Mouse (Mus musculus) forebrain, embryonic 10.5 days (tissue): ENCODE results near the gene Ctsh. TPM values are rescaled to one million over a fixed set of nuclear protein-coding genes. Genes with fewer than 3 reads are reported as not detected.

Experiments used
- DNase-seq: peaks from one replicate; pipeline ENCODE4 v3.0.0-alpha.2; 2017; ENCODE audit warnings: low spot score; ENCODE audit errors: extremely low spot score
- H3K27ac ChIP-seq: fragments of 300-500 bp; sonication (generic); 2 replicates; pipeline ENCODE4 v1.5.1; 2016; ENCODE audit warnings: mild to moderate bottlenecking
- H3K27me3 ChIP-seq: fragments of 300-500 bp; sonication (generic); 2 replicates; pipeline ENCODE4 v1.6.1; 2016; ENCODE audit warnings: mild to moderate bottlenecking; ENCODE audit not compliant: poor library complexity, severe bottlenecking
- H3K36me3 ChIP-seq: fragments of 300-500 bp; sonication (generic); replicated peaks from 2 replicates; pipeline ENCODE4 v1.6.1; 2016; ENCODE audit warnings: mild to moderate bottlenecking, moderate library complexity
- H3K4me1 ChIP-seq: fragments of 300-500 bp; sonication (generic); 2 replicates; pipeline ENCODE4 v1.6.1; 2016
- H3K4me3 ChIP-seq: fragments of 300-500 bp; sonication (generic); 2 replicates; pipeline ENCODE4 v1.5.1; 2016; ENCODE audit warnings: mild to moderate bottlenecking, moderate library complexity
- H3K9me3 ChIP-seq: fragments of 300-500 bp; sonication (generic); 2 replicates; pipeline ENCODE4 v1.6.1; 2016; ENCODE audit warnings: mild to moderate bottlenecking, moderate library complexity
- WGBS: fragments of 180-500 bp; shearing (Covaris S2); methylation state at CpG from one replicate; pipeline ENCODE4 v1.1.7; 2016; 5-methylcytosine and 5-hydroxymethylcytosine counted together
- polyA plus RNA-seq: library from polyadenylated mRNA; unstranded; fragments of >200 nt; fragmentation: Nextera tagmentation; extraction: Ambion mirVana; gene quantifications from 2 replicates; pipeline ENCODE4 v1.2.1, GENCODE M21; 2016

Gene Ctsh
- polyA plus RNA-seq = 6.0 TPM in 2 replicates

GRCm38 (mm10) chr9:90053852-90054251 is at the start of gene Ctsh:
Gene Ctsh, plus strand, starts transcription at chr9:90054152.
- 91% methylated on average over 2 of the region's 2 CpGs for WGBS
- DNase-seq = no peak

GRCm38 (mm10) chr9:90006432-90006831 is 47.5 kb upstream of the Ctsh start:
- no peaks in the 10 kb centered on the region for H3K36me3 ChIP-seq
- WGBS = 94% methylated on average over 3 of the region's 3 CpGs
- H3K9me3 ChIP-seq = no peaks in the 10 kb centered on the region
- H3K4me3 ChIP-seq = no peak overlapping the region
- H3K27me3 ChIP-seq = no peaks in the 10 kb centered on the region
- H3K4me1 ChIP-seq = no peaks in the 10 kb centered on the region
- DNase-seq = no peak
- no peak overlapping the region for H3K27ac ChIP-seq

More at GRCm38 (mm10) chr9:90053852-90054251, at the start of gene Ctsh:
- peaks cover 10% of the 10 kb centered on the region for H3K4me1 ChIP-seq
- peak within 1 kb of the TSS; percentile 68 for H3K27ac ChIP-seq
- no peaks in the 10 kb centered on the region for H3K36me3 ChIP-seq
- no peaks in the 10 kb centered on the region for H3K9me3 ChIP-seq
- peak within 1 kb of the TSS; percentile 61 for H3K4me3 ChIP-seq
- H3K27me3 ChIP-seq = peaks cover 16% of the 10 kb centered on the region

GRCm38 (mm10) chr9:90007094-90007493 is 46.9 kb upstream of the Ctsh start:
- DNase-seq = no peak
- H3K27me3 ChIP-seq = no peaks in the 10 kb centered on the region
- no peaks in the 10 kb centered on the region for H3K4me1 ChIP-seq
- no peak overlapping the region for H3K4me3 ChIP-seq
- no peaks in the 10 kb centered on the region for H3K36me3 ChIP-seq
- no peaks in the 10 kb centered on the region for H3K9me3 ChIP-seq
- 34% methylated on average over 2 of the region's 2 CpGs for WGBS
- H3K27ac ChIP-seq = no peak overlapping the region

GRCm38 (mm10) chr9:90008138-90008537 is 45.8 kb upstream of the Ctsh start:
- Histone ChIP-seq H3K27ac (no peak overlapping the region), H3K27me3 (no peaks in the 10 kb centered on the region), H3K4me3 (no peak overlapping the region), H3K9me3 (no peaks in the 10 kb centered on the region), H3K36me3 (no peaks in the 10 kb centered on the region), H3K4me1 (no peaks in the 10 kb centered on the region)
- WGBS = 88% methylated on average over 6 of the region's 6 CpGs
- no peak for DNase-seq

- DNase-seq = no peak
- no peak overlapping the region for H3K4me3 ChIP-seq
- H3K27ac ChIP-seq = no peak overlapping the region
- no peaks in the 10 kb centered on the region for H3K27me3 ChIP-seq
- H3K9me3 ChIP-seq = no peaks in the 10 kb centered on the region
- no peaks in the 10 kb centered on the region for H3K4me1 ChIP-seq
- H3K36me3 ChIP-seq = no peaks in the 10 kb centered on the region
- WGBS = 74% methylated on average over 2 of the region's 2 CpGs
Measured at GRCm38 (mm10) chr9:90011849-90012248, 42.1 kb upstream of the Ctsh start.

- DNase-seq = no peak
- 93% methylated on average over 3 of the region's 3 CpGs for WGBS
- Histone ChIP-seq H3K4me1 (no peaks in the 10 kb centered on the region), H3K4me3 (no peak overlapping the region), H3K27me3 (no peaks in the 10 kb centered on the region), H3K36me3 (no peaks in the 10 kb centered on the region), H3K27ac (no peak overlapping the region), H3K9me3 (no peaks in the 10 kb centered on the region)
Measured at GRCm38 (mm10) chr9:90014649-90015048, 39.3 kb upstream of the Ctsh start.

GRCm38 (mm10) chr9:90016204-90016603 is 37.7 kb upstream of the Ctsh start:
- no peak for DNase-seq
- 88% methylated on average over 6 of the region's 6 CpGs for WGBS
- H3K9me3 ChIP-seq = no peaks in the 10 kb centered on the region
- no peak overlapping the region for H3K27ac ChIP-seq
- no peaks in the 10 kb centered on the region for H3K36me3 ChIP-seq
- H3K4me1 ChIP-seq = no peaks in the 10 kb centered on the region
- H3K4me3 ChIP-seq = no peak overlapping the region
- no peaks in the 10 kb centered on the region for H3K27me3 ChIP-seq

GRCm38 (mm10) chr9:90020866-90021265 is 33.1 kb upstream of the Ctsh start:
- H3K9me3 ChIP-seq = no peaks in the 10 kb centered on the region
- H3K27ac ChIP-seq = no peak overlapping the region
- 92% methylated on average over 6 of the region's 6 CpGs for WGBS
- no peaks in the 10 kb centered on the region for H3K27me3 ChIP-seq
- no peak for DNase-seq
- H3K4me1 ChIP-seq = no peaks in the 10 kb centered on the region
- H3K36me3 ChIP-seq = no peaks in the 10 kb centered on the region
- H3K4me3 ChIP-seq = no peak overlapping the region

- Histone ChIP-seq H3K4me3 (no peak overlapping the region), H3K27ac (no peak overlapping the region), H3K36me3 (no peaks in the 10 kb centered on the region), H3K27me3 (no peaks in the 10 kb centered on the region), H3K9me3 (no peaks in the 10 kb centered on the region), H3K4me1 (no peaks in the 10 kb centered on the region)
- 92% methylated on average over 4 of the region's 4 CpGs for WGBS
- DNase-seq = no peak
Measured at GRCm38 (mm10) chr9:90021442-90021841, 32.5 kb upstream of the Ctsh start.

- Histone ChIP-seq H3K4me3 (no peak overlapping the region), H3K36me3 (no peaks in the 10 kb centered on the region), H3K27ac (no peak overlapping the region), H3K9me3 (no peaks in the 10 kb centered on the region), H3K4me1 (no peaks in the 10 kb centered on the region), H3K27me3 (no peaks in the 10 kb centered on the region)
- DNase-seq = no peak
- 89% methylated on average over 6 of the region's 6 CpGs for WGBS
Measured at GRCm38 (mm10) chr9:90027709-90028108, 26.2 kb upstream of the Ctsh start.

- Histone ChIP-seq H3K4me1 (no peaks in the 10 kb centered on the region), H3K27ac (no peak overlapping the region), H3K4me3 (no peak overlapping the region), H3K9me3 (no peaks in the 10 kb centered on the region), H3K36me3 (no peaks in the 10 kb centered on the region), H3K27me3 (no peaks in the 10 kb centered on the region)
- DNase-seq = no peak
- 83% methylated on average over 4 of the region's 4 CpGs for WGBS
Measured at GRCm38 (mm10) chr9:90033922-90034321, 20.0 kb upstream of the Ctsh start.

GRCm38 (mm10) chr9:90035168-90035567 is 18.8 kb upstream of the Ctsh start:
- Histone ChIP-seq H3K27ac (no peak overlapping the region), H3K9me3 (no peaks in the 10 kb centered on the region), H3K4me3 (no peak overlapping the region), H3K4me1 (no peaks in the 10 kb centered on the region), H3K27me3 (no peaks in the 10 kb centered on the region), H3K36me3 (no peaks in the 10 kb centered on the region)
- 68% methylated on average over 2 of the region's 2 CpGs for WGBS
- no peak for DNase-seq

GRCm38 (mm10) chr9:90035794-90036193 is 18.2 kb upstream of the Ctsh start:
- no peaks in the 10 kb centered on the region for H3K4me1 ChIP-seq
- no peak overlapping the region for H3K27ac ChIP-seq
- 96% methylated on average over 3 of the region's 3 CpGs for WGBS
- no peak for DNase-seq
- H3K36me3 ChIP-seq = no peaks in the 10 kb centered on the region
- no peaks in the 10 kb centered on the region for H3K9me3 ChIP-seq
- no peak overlapping the region for H3K4me3 ChIP-seq
- no peaks in the 10 kb centered on the region for H3K27me3 ChIP-seq

- Histone ChIP-seq H3K27ac (no peak overlapping the region), H3K4me1 (no peaks in the 10 kb centered on the region), H3K27me3 (no peaks in the 10 kb centered on the region), H3K36me3 (no peaks in the 10 kb centered on the region), H3K9me3 (no peaks in the 10 kb centered on the region), H3K4me3 (no peak overlapping the region)
- 81% methylated on average over 4 of the region's 4 CpGs for WGBS
- DNase-seq = no peak
Measured at GRCm38 (mm10) chr9:90036313-90036712, 17.6 kb upstream of the Ctsh start.
